Mouse (Mus musculus): ENCODE measurements around the gene D1Ertd622e.
"Not testable (repeated sequence)": the region's sequence is repeated elsewhere in the genome, so short reads cannot be mapped to it uniquely, and the experiment has no call there.

Gene D1Ertd622e

DNA sequence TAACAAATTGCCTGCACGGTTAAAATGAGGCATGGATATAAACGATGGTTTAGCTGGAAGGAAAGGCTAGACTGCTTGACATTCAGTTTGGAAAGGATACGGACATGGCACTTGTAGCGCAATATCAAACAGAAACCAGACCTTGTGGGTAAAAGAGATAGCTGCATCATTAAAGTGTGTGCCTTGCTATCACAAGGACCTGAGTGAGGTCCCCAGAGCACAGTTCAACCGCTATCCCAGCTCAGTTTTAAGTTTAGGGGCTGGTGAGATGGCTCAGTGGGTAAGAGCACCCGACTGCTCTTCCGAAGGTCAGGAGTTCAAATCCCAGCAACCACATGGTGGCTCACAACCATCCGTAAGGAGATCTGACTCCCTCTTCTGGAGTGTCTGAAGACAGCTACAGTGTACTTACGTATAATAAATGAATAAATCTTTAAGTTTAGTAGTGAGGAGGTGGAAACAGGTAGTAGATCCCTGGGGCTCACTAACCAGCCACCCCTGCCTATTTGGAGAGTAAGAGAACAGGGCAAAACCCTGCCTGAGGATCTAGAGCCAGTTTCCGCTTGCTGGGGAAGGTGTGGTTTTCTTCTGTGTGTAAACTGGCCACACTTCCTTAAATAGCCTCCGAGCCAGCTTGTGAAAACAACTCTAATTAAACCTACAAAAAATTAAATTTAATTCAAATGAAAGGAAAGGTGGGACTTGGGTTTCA is 29.2 kb downstream of the D1Ertd622e start:
- DNase-seq = no peak

DNA sequence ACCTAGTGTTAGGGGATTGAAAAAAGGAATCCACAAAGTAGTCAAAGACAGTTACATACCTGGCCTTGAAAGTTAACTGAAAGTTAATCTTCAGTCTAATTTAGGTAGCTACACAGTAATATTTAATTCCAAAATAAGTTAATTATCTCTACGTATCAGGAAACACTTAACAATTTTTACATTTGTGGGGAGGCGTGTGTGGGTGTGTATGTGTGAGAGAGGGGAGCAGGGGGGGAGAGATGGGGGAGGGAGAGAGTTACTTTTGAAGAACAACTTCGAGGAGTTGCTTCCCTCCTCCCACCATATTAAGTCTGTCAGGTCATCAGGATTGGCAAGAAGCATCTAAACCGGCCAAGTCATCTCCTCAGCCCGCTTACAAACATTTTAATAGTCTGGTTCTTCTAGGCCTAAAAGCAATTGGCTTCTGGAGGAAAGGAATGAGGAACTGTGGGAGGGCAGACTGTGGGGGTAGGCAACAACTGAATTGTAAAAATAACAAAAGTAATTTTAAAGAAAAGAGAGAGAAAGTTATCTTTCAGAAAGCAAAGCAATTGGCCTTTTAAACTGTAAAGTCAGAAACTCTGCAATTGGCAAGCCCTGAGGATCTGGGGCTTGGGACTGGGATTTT is 29.9 kb downstream of the D1Ertd622e start:
- DNase-seq = no peak

DNA sequence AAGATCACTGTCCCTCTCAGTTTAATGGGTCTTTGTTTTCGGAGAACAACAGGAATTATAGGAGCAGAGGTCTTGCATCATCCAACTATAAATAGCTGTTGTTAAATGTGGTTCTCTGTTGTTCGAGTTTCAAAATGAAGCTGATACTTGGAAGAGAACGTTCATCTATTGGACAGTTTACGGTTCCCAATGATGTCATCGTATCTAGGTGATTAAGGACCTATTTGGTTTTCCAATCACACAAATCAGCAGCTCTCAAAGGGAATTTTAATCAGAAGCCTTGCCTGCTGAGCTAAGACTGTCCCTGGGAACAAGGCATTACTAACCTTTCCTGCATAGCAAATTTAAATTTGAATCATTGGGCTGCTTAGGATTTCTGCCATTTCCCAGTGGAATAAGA is 31.7 kb downstream of the D1Ertd622e start:
- no peak for DNase-seq

DNA sequence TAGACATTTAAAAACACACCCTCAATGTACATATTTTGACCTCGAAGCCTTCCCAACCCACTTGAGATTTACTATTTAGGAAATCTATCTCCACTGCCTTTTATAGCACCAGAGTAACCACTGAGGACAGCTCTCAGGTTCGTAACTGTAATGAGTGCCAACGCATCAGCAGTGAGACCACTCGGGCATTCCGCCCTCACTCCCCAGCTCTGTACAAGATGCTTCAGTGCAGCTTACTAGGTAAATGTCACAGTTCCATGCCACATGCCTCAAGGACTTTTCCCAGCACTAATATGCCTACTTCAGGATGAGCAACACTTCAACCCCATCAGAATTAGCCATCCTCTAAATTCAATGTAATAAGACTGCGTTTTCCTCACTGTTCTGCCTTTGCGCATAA is 33.0 kb downstream of the D1Ertd622e start:
- no peak for DNase-seq

DNA sequence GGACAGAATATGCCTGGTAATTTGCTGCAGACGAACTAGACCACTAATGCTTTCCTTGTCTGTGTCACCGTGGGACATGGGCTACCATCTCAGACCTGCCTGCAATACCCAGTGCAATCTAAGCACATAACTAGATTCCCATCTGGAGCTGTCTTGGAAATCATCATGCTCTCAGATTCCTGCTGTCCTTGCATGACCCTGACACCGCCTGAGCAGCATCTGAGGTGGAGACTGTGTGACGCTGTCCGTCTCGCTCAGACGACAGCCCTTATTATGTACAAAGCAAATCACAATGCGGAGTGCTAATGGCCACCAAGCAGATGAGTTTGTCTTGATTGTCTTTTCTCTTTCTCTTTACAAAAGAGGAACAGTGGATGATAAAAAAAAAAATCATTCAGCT is 33.9 kb downstream of the D1Ertd622e start:
- no peak for DNase-seq

DNA sequence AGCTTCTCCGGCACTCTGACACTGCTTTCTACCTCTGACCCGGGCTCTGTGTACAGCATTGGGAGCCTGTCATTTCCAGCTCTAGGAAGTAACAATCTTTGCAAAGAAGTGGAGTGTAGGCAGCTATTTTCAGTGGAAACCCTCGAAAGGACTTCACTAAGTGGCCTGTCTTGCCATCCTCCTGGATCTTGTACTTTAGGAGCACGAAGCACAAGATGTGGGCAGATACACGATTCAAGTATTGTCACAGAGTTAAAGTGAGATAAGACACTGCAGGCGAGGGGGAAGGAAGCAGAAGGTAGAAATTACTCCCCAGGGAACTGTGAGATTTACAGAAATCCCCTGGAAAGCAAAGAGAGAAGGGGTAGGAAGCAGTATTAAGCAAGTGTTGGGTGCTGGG is 36.4 kb downstream of the D1Ertd622e start:
- no peak for DNase-seq

DNA sequence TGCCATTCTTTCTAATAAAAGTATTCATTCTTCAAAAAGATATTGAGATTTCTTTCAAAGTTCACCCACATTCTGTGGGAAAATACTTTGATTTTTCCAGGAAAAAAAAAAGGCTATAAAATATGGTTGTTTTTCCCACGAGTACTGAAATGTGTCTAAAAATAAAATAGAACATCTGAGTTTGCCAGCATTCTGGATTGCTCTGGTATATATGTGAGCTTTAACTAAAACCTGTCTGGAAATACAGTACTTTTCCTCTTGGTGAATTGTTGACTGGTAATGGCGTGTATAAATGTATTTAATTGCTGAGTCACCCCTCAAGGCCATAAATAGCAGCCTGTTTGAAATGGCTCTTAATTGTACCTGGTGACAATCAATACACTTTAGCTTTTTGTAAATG is 37.5 kb downstream of the D1Ertd622e start:
- DNase-seq = no peak

DNA sequence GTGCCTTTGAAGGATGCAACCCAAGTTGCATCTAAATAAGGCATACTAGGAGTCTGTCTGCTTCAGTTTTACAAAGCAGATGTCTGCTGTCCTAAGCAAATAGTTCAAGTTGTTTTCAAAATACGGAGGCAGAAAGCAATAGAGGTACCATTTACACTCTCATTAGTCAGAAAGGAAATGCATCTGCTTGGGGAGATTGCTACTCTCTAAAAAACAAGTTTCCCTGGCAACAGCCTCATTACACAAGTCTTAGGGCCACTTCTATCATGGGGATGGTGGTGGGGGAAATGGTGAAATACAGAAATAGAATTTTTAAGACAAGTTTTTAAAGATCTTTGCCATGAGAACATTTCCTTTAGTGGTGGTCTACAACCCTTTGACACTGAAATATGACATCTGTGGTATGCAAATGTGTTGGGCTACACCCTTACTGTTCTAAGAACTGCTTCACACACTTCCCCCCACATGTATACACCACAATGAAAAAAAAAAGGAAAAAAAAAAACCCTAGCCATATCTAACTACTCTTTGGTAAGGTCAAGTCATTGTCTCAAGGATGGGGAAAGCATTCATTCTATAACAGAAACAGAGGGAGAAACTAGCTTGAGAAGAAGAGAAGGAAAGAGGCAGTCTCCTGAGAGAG is 38.5 kb downstream of the D1Ertd622e start:
- no peak for DNase-seq

DNA sequence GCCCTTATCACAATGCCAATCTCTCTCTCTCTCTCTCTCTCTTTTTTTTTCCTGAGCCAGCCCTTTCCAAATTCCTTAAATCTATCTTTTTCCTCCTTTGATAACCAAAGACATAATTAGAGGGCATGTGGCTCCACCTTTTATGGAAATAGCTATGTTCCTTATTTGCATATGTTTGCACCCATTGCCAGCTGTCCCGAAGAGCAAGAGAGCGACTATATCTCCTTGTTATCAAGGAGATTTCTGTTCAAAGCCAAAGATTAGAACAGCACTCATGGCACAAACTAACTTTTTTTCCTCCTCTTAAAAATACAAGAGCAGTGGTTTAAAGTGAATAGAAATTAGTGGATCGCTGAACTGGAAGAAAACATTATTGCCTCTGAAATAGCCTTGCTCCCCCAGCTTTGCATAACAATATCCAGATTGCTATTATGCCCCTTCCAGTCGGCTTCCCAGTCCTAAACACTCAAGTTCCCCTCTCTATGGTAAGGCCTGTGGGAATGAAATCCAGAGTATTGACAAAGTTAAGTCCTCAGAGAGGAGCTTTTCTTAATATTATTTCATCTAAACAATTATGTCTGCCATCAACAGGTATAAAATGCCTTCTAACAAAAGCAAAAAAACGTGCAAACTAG is 39.2 kb downstream of the D1Ertd622e start:
- no peak for DNase-seq

DNA sequence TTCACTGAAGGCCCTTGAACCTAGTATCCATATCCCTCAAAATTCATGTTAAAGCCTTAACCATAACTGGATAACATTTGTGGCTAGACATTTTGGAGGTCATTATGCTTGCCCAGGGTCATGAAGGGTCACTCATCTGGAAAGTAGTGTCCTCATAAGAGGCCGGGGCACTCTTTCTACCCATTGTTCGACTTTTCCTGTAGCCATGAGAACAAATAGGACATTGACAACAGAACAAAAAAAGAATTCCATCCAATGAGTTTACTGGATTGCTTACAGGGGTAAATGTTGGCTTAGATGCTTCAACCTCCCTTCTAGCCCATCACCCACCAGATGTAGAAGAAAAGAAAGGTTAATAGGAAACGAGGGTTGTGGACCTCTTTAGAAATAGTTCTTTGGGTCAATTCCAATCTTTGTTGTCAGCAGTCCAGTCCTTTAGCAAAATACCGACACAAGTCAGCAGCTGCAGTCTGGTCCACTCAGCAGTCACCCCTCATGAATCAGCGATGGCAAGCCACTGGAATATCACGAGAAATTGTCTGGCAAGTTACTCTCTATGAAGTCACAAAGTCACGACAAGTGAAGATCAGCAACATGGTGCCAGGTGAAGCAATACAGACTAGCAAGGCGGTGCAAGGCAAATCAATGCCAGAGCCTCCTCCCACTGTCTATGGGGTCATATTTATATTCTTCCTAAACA is 42.1 kb downstream of the D1Ertd622e start:
- no peak for DNase-seq

DNA sequence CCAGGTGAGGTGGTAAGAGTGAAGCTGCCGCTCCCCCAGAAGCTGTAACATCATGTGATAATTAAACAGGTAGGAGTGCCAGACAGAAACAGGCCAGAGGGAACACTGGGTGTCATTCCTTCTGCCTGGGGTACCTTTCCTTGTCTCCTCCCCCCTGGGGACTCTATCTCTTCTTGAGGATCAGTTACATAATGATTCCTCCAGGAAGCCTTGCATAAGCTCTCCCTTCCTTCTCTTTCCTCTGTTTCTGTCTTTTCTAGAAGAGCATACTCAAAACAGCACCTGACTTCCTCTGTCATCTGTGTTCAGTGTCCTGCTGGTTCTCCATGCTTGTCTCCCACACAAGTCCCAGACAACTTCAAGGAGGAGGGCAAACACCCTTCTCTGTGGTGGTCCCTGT is 46.3 kb downstream of the D1Ertd622e start:
- no peak for DNase-seq

DNA sequence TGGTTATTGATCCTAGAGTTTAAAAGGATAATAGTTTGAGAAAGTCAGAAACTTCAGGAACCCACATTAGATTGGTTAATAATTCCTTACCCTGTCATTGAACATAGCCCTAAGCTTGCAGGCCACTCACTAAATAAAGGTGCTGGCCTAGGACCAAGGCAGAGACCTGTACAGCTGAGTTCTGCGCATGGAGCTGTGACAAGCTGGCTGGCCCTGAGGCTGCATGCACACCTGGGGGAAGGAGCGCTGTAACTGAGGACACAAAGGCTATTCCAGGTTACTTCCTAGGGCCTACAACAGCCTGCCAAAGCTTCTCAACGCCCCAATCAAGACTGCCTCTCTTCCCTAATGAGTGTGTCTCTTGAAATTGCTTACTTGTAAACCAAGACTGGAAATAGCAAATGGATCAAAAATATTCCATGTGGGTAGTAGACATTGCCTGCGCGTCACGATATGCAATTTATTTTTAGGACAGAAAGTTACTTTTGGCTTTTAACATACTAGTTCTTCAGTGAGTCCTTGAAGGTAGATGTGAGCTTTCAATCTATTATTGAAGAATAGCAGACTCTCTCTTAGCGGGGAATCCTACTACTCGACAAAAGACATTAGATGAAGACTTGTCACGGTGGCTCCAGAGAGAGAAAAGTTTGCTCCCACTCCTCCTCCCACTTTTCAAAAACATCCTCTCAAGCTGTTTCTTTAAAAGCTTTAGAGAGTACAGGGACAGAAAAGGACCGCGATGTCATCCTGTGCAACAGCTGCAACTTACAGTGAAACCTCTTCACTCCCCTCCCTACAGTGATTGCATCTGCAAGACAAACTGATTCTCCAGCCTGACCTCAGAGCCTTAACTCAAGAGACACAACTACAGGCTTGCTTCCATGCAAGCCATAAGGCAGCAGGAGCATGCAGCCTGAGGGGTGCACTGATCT is 47.1 kb downstream of the D1Ertd622e start:
- peak; percentile 52 for DNase-seq

DNA sequence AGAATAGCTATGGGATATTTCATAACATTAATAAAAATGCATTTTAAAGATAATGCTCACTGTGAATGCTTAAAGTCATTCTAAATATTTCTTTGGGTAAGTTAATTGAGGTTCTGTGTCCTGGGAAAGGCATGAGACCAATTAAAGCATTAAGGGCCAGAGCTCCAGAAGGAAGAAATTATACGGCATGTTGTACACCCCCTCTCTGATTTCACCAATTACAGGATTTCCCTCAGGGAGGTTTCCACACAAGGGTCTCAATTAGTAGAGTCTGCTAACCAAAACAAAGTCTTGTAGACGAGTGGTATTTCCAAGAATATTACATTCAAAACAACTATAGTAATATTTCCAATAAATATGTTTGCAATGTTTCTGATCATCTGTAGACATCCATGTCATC is 50.1 kb downstream of the D1Ertd622e start:
- no peak for DNase-seq

DNA sequence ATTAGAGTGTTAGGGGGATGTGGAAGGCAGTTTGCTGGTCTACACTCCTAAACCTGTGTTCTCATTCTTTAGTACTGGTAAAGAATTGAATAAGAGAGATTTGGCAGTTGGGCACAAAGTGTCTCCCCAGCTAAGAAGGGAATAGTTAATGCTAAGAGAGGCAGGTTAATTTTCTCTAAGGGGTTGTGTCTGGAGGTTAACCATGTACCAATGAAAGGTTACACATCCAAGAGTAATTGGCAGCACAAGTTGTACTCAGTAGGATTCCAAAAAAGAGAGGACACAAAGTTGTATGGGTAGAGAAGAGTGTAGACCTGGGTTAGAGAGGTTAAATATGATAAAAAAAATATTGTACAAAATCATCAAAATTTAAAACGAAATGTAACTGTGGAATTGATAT is 58.5 kb downstream of the D1Ertd622e start:
- no peak for DNase-seq

DNA sequence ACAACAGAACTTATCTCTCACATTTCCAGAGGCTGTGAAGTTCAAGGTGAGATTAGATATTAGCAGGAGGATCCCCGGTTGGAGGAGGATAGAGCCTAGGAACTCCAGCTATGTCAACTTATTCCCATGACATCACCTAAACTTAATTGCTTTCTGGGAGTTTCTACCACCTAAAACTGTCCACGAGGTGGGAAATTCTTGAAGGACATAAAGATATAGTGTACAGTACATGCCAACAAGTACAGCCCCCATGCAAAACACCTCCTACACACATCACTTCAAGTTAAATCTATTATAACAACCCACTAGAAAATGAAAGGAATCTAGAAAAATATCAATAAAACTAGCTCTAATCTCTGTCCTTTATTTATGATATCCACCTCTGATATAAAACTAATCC is 61.5 kb downstream of the D1Ertd622e start:
- no peak for DNase-seq

DNA sequence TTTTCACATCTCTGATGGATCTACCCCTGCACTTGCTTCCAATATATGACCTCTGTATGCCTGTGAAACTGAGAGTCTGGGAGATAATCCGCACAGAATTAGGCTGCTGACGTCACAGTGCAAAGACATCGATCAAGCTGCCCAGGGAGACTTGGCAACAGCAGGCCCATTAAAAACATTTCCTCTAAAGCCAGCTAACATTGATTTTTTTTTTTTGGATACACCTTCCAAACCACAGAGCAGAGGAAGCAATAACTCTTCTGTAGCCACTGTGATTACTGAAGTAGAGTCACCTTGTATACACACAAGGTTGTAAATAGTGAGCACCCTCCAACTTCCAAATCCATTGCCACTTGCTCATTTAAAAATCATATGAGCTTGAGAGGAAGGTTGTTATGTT is 62.8 kb downstream of the D1Ertd622e start:
- peak; percentile 36 for DNase-seq

DNA sequence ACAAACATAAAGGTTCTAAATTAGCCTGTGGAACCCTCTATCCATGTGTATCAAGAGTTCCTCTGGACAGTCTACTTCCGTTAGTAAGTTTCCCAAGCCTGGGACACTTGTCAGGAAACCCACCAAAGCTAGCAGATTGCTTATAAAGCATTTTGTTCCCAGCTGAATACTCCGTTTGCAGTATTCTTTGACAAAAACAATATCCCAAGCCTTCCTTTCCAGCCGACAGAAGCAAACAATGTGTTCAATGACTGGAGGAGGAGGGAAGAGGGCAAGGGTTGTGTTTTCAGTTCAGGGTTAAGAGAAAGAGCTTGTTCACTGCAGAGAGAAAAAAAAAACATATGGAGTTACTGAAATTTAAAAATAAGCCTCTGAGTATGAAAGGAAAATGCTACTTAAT is 73.3 kb downstream of the D1Ertd622e start:
- no peak for DNase-seq

DNA sequence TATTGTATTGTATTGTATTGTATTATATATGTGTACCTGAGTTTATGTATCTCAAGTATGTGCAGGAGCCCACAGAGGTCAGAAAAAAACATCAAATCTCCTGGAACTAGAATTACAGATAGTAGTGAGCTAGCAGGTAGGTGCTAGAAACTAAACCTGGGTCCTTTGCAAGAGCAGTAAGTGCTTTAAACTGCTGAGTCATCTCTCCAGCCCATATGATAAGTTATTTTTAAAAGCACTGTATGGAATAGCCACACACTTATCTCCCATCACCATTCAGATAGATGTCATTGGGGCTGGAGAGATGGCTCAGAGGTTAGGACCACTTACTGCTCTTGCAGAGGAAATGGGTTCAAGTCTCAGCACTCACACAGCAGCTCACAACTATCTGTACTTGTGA is 76.8 kb downstream of the D1Ertd622e start:
- no peak for DNase-seq

DNA sequence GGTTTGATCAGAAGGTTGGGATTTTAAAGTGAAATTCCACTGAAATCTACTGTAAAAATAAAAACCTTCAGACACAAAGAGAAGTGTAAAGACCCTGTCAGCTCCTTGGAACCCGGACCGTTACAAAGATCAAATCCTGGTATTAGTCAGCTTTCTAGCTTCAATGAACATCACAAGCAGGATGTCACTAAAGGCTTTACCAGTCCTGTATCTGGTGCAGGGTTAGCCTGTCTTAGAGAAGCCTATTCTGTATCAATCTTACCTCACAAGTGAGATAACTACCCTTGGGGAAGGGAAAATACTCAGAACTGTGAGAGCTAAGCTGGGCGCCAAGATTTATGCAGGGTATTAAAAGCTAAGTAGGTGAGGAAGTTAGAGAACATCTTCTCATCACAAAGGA is 77.7 kb downstream of the D1Ertd622e start:
- no peak for DNase-seq

DNA sequence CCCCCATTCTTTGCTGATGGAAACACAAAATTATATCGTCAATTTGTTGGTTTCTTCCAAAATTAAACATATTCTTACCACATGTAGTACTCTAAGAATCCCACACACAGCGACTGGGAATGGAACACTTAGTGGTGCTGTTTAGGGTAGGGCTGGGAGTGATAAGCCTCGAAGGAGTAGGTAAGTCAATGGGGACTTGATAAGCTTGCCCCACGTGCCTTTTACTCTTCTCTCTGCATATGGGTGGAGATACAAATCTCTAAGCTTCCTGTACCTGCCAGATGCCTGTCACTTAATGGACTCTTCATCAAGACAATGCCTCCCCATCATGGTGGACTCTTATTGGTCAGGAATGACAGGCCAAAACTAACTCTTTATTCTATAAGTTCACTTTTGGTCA is 78.8 kb downstream of the D1Ertd622e start:
- DNase-seq = no peak

DNA sequence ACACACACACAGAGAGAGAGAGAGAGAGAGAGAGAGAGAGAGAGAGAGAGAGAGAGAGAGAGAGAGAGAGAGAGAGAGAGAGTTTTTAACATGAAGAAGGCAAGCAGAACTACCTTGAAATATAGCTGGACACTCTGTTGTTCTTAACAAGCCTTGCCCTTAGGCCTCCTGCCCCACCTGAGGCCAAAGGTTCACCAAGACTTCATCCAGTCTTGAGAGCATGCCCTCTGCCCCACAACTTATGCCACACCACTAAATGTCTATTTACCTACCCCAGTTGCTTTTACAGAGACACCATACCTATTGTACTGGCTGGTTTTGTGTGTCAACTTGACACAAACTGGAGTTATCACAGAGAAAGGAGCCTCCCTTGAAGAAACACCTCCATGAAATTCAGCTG is 81.2 kb downstream of the D1Ertd622e start:
- not testable (repeated sequence) for DNase-seq

DNA sequence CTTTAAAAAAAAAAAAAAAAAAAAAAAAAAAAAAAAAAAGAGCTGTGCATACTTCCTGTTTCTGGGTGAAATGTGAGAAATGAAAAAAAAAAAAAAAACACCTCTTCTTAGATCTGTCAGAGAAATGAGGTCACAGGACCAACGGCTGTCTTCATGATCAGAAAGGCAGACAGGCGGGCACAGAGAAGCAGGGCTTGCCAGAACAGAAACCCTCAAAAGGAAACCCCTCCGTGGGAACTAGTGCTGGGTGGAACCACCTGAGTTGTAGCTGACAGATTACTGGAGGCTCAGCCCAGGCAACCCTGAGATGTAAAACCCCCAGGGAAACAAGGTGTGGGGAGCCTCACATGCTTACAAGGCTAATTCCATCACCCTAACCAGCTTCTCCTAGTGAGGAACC is 81.6 kb downstream of the D1Ertd622e start:
- DNase-seq = no peak
